Mouse (Mus musculus) forebrain, postnatal 0 days (tissue): ENCODE measurements around the gene Xrcc3. TPM values are rescaled to one million over a fixed set of nuclear protein-coding genes. Genes with fewer than 3 reads are reported as not detected.

Experiments used
- ATAC-seq: fragments of 200-750 bp; cut with Nextera tagmentation; 2 replicates; pipeline ENCODE4 v1.8.0; 2017; ENCODE audit warnings: mild to moderate bottlenecking, moderate library complexity
- DNase-seq: peaks from one replicate; pipeline ENCODE4 v3.0.0-alpha.2; 2015
- H3K27ac ChIP-seq: fragments of 300-500 bp; sonication (generic); 2 replicates; pipeline ENCODE4 v1.5.1; 2014; ENCODE audit warnings: low read depth, mild to moderate bottlenecking, antibody characterized with exemption, low read length, moderate library complexity, mixed read lengths
- H3K27me3 ChIP-seq: fragments of 300-500 bp; sonication (generic); 2 replicates; pipeline ENCODE4 v1.6.1; 2014; ENCODE audit warnings: mild to moderate bottlenecking, low read length, mixed read lengths; ENCODE audit not compliant: insufficient read depth
- H3K36me3 ChIP-seq: fragments of 300-500 bp; sonication (generic); 2 replicates; pipeline ENCODE4 v1.6.1; 2014; ENCODE audit warnings: mild to moderate bottlenecking, moderate library complexity; ENCODE audit not compliant: insufficient read depth
- H3K4me1 ChIP-seq: fragments of 300-500 bp; sonication (generic); 2 replicates; pipeline ENCODE4 v1.6.1; 2014; ENCODE audit warnings: antibody characterized with exemption; ENCODE audit not compliant: insufficient read depth
- H3K4me2 ChIP-seq: fragments of 300-500 bp; sonication (generic); 2 replicates; pipeline ENCODE4 v1.6.1; 2014; ENCODE audit warnings: low read depth, mild to moderate bottlenecking, moderate library complexity
- H3K4me3 ChIP-seq: fragments of 300-500 bp; sonication (generic); 2 replicates; pipeline ENCODE4 v1.5.1; 2014; ENCODE audit warnings: low read depth, low read length, mixed read lengths
- H3K9ac ChIP-seq: fragments of 300-500 bp; sonication (generic); 2 replicates; pipeline ENCODE4 v1.6.1; 2014; ENCODE audit warnings: mild to moderate bottlenecking
- H3K9me3 ChIP-seq: fragments of 300-500 bp; sonication (generic); 2 replicates; pipeline ENCODE4 v1.6.1; 2016; ENCODE audit warnings: low read length
- CTCF ChIP-seq: sonication (generic); IDR thresholded peaks from 2 replicates; pipeline ENCODE4 v1.5.1; 2016; ENCODE audit warnings: antibody characterized with exemption, control low read depth, low read depth
- WGBS: fragments of 180-500 bp; shearing (Covaris S2); extraction: QIAGEN DNeasy Blood & Tissue Kit; methylation state at CpG from one replicate; pipeline ENCODE4 v1.1.7; 2014; 5-methylcytosine and 5-hydroxymethylcytosine counted together
- polyA plus RNA-seq: library from polyadenylated mRNA; unstranded; fragments of >200 nt; fragmentation: Nextera tagmentation; extraction: Ambion mirVana; gene quantifications from 2 replicates; pipeline ENCODE4 v1.2.1, GENCODE M21; 2015
- total RNA-seq: library from RNA; depleted of rRNA; stranded (reverse); fragments of >200 nt; gene quantifications from 2 replicates; pipeline ENCODE4 v1.2.3, GENCODE M21; 2014

Gene Xrcc3
- total and polyA plus RNA-seq, 2 experiments from 2014 or later: 2.5 to 3.5 TPM

DNA sequence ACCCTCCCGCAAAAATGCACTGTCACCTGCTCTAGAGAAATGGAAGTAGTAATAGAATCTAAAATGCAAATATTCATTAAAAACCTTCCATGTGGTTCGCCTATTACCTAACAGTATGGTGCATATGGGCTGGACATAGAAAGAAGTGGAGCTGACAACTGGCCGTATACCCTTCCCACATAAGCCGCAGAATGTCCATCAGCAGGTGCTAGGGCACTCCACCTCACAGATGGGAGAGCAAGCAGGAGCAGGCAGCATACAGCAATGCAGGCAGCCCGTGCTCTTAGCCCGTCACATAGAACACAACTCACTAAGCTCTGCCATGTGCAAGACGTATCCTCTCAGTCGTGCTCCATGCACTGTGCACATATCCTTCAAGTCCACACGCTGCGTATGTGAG lies 33.1 kb upstream of the Xrcc3 start:
- 87% methylated on average over 10 of the region's 10 CpGs for WGBS
- Histone ChIP-seq H3K4me3 (no peak overlapping the region), H3K36me3 (peaks cover 14% of the 10 kb centered on the region; the same call in 1 of the 2 replicates), H3K27ac (no peak overlapping the region), H3K4me1 (no peaks in the 10 kb centered on the region), H3K4me2 (no peak overlapping the region), H3K9ac (no peak overlapping the region), H3K27me3 (no peaks in the 10 kb centered on the region), H3K9me3 (no peaks in the 10 kb centered on the region)
- ATAC-seq (no peak), DNase-seq (no peak)
- TF ChIP-seq CTCF: no peak

GRCm38 (mm10) chr12:111845953-111846352 lies 32.3 kb upstream of the Xrcc3 start:
- H3K4me1 ChIP-seq: no peaks in the 10 kb centered on the region
- no peak for DNase-seq
- no peak for ATAC-seq
- no peak overlapping the region for H3K9ac ChIP-seq
- H3K27me3 ChIP-seq: no peaks in the 10 kb centered on the region
- no peak overlapping the region for H3K4me3 ChIP-seq
- TF ChIP-seq CTCF: no peak
- peaks cover 16% of the 10 kb centered on the region for H3K36me3 ChIP-seq
- H3K27ac ChIP-seq: no peak overlapping the region
- 90% methylated on average over 4 of the region's 4 CpGs for WGBS
- no peak overlapping the region for H3K4me2 ChIP-seq
- no peaks in the 10 kb centered on the region for H3K9me3 ChIP-seq

DNA sequence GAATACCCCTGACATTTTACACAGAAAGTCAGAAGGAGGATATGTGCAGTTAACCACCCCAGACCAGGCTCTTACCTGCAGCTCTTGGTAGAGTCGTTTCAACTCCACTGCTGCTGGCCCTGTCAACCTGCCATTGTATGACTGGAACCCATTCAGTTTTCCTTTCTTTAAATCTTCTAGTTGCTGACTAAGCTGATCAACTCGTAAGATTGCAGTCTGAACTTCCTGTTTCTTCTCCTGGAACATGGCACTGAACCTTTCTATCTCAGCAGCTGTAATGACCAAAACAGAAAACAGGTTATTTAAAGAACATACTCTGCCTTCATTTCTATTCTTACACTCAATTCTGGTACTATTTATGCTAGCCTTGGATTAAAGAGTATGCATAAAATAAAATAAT lies 29.8 kb upstream of the Xrcc3 start:
- no peak overlapping the region for H3K4me2 ChIP-seq
- WGBS: 56% methylated on average over 2 of the region's 2 CpGs
- ATAC-seq: no peak
- no peak for DNase-seq
- H3K9me3 ChIP-seq: no peaks in the 10 kb centered on the region
- TF ChIP-seq CTCF: no peak
- H3K27ac ChIP-seq: no peak overlapping the region
- peaks cover 31% of the 10 kb centered on the region for H3K36me3 ChIP-seq
- no peaks in the 10 kb centered on the region for H3K27me3 ChIP-seq
- H3K4me1 ChIP-seq: no peaks in the 10 kb centered on the region
- no peak overlapping the region for H3K9ac ChIP-seq
- H3K4me3 ChIP-seq: no peak overlapping the region

DNA sequence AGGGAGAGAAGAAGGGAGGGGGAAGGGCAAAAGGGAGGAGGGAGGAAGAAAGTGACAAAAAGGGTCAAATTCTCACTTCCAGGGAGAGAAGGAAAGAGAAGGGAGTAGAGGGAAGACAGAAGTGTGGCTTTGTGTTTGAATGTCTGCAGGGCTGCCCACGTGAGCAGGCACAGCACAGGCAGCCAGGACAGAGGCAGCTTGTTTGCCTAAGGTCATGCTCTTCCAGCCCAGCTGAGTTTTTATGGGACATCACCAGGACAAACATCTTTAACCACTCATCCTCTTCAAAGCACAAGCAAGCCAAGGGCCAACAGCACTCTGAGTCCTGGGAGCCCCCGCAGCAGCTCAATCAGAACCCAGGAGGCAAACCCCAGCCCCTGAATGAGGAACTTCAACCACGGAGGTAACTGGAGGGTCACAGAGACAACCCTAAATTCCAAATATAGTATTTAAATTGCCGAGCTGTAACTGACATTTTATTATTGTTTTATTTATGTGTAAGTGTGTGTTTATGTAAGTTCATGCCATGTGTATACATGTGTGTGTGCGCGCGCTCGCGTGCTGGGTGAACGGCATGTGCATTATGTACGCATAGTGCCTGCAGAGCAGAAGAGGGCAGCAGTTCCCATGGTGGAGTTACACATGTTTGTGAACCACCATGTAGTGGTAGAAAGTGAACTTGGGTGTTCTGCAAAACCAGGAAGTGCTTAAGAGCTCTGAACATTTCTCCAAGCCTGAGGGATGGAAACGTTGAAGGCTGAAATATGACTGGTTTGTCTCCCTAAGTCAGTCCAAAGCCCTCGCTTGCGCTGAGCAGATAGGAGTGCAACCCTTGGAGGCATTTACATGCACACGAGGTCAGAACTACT lies 29.1 kb upstream of the Xrcc3 start:
- H3K36me3 ChIP-seq: peaks cover 38% of the 10 kb centered on the region
- DNase-seq (no peak), ATAC-seq (no peak)
- no peak overlapping the region for H3K27ac ChIP-seq
- no peak overlapping the region for H3K4me2 ChIP-seq
- no peaks in the 10 kb centered on the region for H3K4me1 ChIP-seq
- no peak overlapping the region for H3K9ac ChIP-seq
- H3K4me3 ChIP-seq: no peak overlapping the region
- 91% methylated on average over 15 of the region's 15 CpGs for WGBS
- no peaks in the 10 kb centered on the region for H3K9me3 ChIP-seq
- TF ChIP-seq CTCF: no peak
- no peaks in the 10 kb centered on the region for H3K27me3 ChIP-seq

DNA sequence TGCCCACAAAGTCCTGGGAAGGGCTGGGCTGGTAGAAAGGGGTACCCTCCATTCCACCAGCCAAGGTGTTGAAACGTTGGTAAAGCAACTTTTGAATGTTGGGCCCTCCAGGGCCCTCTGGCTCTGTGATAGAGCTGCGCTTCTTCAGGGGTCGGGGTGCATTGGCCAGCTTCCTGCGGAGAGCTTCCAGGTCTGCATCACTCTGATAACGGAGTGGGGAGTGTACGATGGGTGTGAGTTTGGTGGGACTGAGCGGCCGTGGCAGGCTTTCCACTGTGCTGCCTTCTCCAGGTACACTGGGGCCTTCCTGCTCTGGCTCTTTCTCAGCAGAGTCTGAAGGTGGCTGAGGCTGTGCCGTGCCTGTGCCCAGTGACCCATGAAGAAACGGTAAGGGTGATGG lies 19.8 kb upstream of the Xrcc3 start:
- no peaks in the 10 kb centered on the region for H3K27me3 ChIP-seq
- H3K4me1 ChIP-seq: no peaks in the 10 kb centered on the region
- H3K9ac ChIP-seq: no peak overlapping the region
- no peak for DNase-seq
- H3K9me3 ChIP-seq: no peaks in the 10 kb centered on the region
- H3K4me3 ChIP-seq: no peak overlapping the region
- no peak overlapping the region for H3K27ac ChIP-seq
- H3K4me2 ChIP-seq: no peak overlapping the region
- ATAC-seq: no peak
- peaks cover 94% of the 10 kb centered on the region for H3K36me3 ChIP-seq
- 87% methylated on average over 10 of the region's 10 CpGs for WGBS
- TF ChIP-seq CTCF: no peak

DNA sequence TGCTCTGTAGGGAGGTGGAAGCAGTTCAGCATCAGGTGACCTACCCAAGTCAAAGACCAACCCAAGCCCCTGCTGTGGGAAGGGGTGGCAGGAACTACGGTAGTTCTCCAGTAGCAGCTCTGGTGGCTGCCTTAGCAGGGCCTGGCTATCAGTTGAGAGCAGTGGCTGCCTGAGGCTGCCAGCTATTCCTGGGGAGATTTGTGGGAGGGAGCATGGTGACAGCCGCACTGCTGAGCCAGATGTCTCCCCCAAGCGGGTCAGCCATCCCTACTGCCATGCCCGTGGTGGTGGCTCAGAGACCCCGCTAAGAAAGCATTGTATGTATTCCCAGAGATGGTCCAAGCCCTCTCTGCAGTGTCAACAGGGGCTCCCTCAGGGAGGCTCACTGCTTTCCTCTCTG lies 19.0 kb upstream of the Xrcc3 start:
- H3K27me3 ChIP-seq: no peaks in the 10 kb centered on the region
- H3K9ac ChIP-seq: no peak overlapping the region
- peaks cover 94% of the 10 kb centered on the region for H3K36me3 ChIP-seq
- DNase-seq (no peak), ATAC-seq (no peak)
- no peak for TF ChIP-seq CTCF
- no peak overlapping the region for H3K4me2 ChIP-seq
- no peak overlapping the region for H3K4me3 ChIP-seq
- no peaks in the 10 kb centered on the region for H3K4me1 ChIP-seq
- H3K9me3 ChIP-seq: no peaks in the 10 kb centered on the region
- WGBS: 84% methylated on average over 5 of the region's 5 CpGs
- no peak overlapping the region for H3K27ac ChIP-seq

DNA sequence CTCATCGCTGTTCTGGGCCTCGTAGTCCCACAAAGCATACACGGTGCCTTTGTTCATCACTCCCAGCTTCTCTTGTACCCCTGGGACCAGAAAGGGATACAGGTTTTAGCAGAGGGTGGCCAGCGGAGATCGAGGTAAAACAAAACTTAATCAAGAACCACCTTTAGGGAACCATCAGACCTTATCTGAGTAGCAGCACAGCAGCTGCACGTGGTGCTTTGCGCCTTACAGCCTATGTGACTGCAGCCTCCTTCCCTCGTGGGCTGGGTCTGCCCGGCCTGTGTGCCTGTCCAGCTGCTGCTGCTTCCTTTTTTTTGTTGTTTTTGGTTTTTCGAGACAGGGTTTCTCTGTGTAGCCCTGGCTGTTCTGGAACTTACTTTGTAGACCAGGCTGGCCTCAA lies 16.7 kb upstream of the Xrcc3 start:
- H3K9ac ChIP-seq: no peak overlapping the region
- no peaks in the 10 kb centered on the region for H3K27me3 ChIP-seq
- H3K9me3 ChIP-seq: no peaks in the 10 kb centered on the region
- no peak overlapping the region for H3K4me2 ChIP-seq
- WGBS: 85% methylated on average over 10 of the region's 10 CpGs
- no peak for ATAC-seq
- peaks cover 97% of the 10 kb centered on the region for H3K36me3 ChIP-seq
- TF ChIP-seq CTCF: no peak
- H3K27ac ChIP-seq: no peak overlapping the region
- H3K4me3 ChIP-seq: no peak overlapping the region
- no peak for DNase-seq
- no peaks in the 10 kb centered on the region for H3K4me1 ChIP-seq
